Mouse (Mus musculus): ENCODE measurements at regions not wholly inside any gene's neighbourhood (a gene's known extent, or its start where the extent isn't known, plus 50 kb on each side); places are given as distances from the start of the nearest gene placed in this dataset.
"Not testable (repeated sequence)": the region's sequence is repeated elsewhere in the genome, so short reads cannot be mapped to it uniquely, and the experiment has no call there.

GRCm38 (mm10) chr2:75781781-75782211 is 50.2 kb upstream of the Agps start:
- no peak for DNase-seq

GRCm38 (mm10) chr2:75781078-75781477 is 50.9 kb upstream of the Agps start:
- peak; percentile 47 for DNase-seq

- DNase-seq, result not testable (repeated sequence)
Observed at GRCm38 (mm10) chr2:75778628-75779027, 53.3 kb upstream of the Agps start.

GRCm38 (mm10) chr2:75777040-75777451 is 54.9 kb upstream of the Agps start:
- DNase-seq, result peak; percentile 52

GRCm38 (mm10) chr2:75776533-75776932 is 55.4 kb upstream of the Agps start:
- no peak for DNase-seq

- DNase-seq, result peak; percentile 30
Observed at GRCm38 (mm10) chr2:75775217-75775616, 56.8 kb upstream of the Agps start.

- DNase-seq, result no peak
Observed at GRCm38 (mm10) chr2:75773431-75773830, 58.5 kb upstream of the Agps start.

GRCm38 (mm10) chr2:75772251-75772956 is 59.6 kb upstream of the Agps start:
- peak; percentile 62 for DNase-seq

- DNase-seq, result no peak
Observed at GRCm38 (mm10) chr2:75770633-75771032, 61.3 kb upstream of the Agps start.

- no peak for DNase-seq
Observed at GRCm38 (mm10) chr2:75768559-75769304, 63.2 kb upstream of the Agps start.

- DNase-seq, result no peak
Observed at GRCm38 (mm10) chr2:75767871-75768558, 63.6 kb upstream of the Nfe2l2 start.

- no peak for DNase-seq
Observed at GRCm38 (mm10) chr2:75765403-75765802, 61.0 kb upstream of the Nfe2l2 start.

GRCm38 (mm10) chr2:75763252-75763651 is 58.8 kb upstream of the Nfe2l2 start:
- DNase-seq, result no peak

GRCm38 (mm10) chr2:75762030-75762429 is 57.6 kb upstream of the Nfe2l2 start:
- no peak for DNase-seq

- DNase-seq, result no peak
Observed at GRCm38 (mm10) chr2:75761626-75762025, 57.2 kb upstream of the Nfe2l2 start.

- no peak for DNase-seq
Observed at GRCm38 (mm10) chr2:75759196-75759885, 54.9 kb upstream of the Nfe2l2 start.

- DNase-seq, result no peak
Observed at GRCm38 (mm10) chr2:75758277-75758676, 53.8 kb upstream of the Nfe2l2 start.

- no peak for DNase-seq
Observed at GRCm38 (mm10) chr2:75756704-75757638, 52.5 kb upstream of the Nfe2l2 start.

GRCm38 (mm10) chr2:75754606-75755005 is 50.2 kb upstream of the Nfe2l2 start:
- no peak for DNase-seq

All from adrenal gland, postnatal 10 days (tissue).